Mouse (Mus musculus) CH12.LX (cell line): Measurements from ENCODE around the gene Dtnb.
A peak's percentile ranks its signal among the peaks of the same experiment; 100 is the strongest.

Source experiments
- CHD2 ChIP-seq: IDR thresholded peaks from 2 replicates; pipeline ENCODE4 v1.6.1; 2011; ENCODE audit warnings: low read length, improper control_type of control experiment
- CTCF ChIP-seq, 2 experiments: IDR thresholded peaks in 1 of 2; conservative IDR thresholded peaks in 1 of 2; 2 replicates each; pipeline ENCODE4 v1.5.1; 2011 to 2012; ENCODE audit warnings: low read depth in 2 of 2, low read length in 2 of 2, improper control_type of control experiment in 1 of 2, inconsistent platforms in 1 of 2, mild to moderate bottlenecking in 1 of 2, moderate library complexity in 1 of 2
- EP300 ChIP-seq: IDR thresholded peaks from 2 replicates; pipeline ENCODE4 v1.6.1; 2011; ENCODE audit warnings: low read length, improper control_type of control experiment
- MAX ChIP-seq: IDR thresholded peaks from 2 replicates; pipeline ENCODE4 v1.6.1; 2011; ENCODE audit warnings: low read length, improper control_type of control experiment
- POLR2A ChIP-seq: IDR thresholded peaks from 2 replicates; pipeline ENCODE4 v1.6.1; 2011; ENCODE audit warnings: low read depth, mild to moderate bottlenecking, improper control_type of control experiment, low read length
- RAD21 ChIP-seq: IDR thresholded peaks from 2 replicates; pipeline ENCODE4 v1.6.1; 2011; ENCODE audit warnings: low read depth, mild to moderate bottlenecking, low read length, improper control_type of control experiment, moderate library complexity
- RCOR1 ChIP-seq: conservative IDR thresholded peaks from 2 replicates; pipeline ENCODE4 v1.6.1; 2012; ENCODE audit warnings: low read depth, mild to moderate bottlenecking, inconsistent platforms, low read length, improper control_type of control experiment
- SIN3A ChIP-seq: IDR thresholded peaks from 2 replicates; pipeline ENCODE4 v1.6.1; 2012; ENCODE audit warnings: low read length, improper control_type of control experiment, inconsistent platforms

- TF ChIP-seq POLR2A: 0 out of 2 replicates have a peak, but pooled peaks have one; percentile 28
- TF ChIP-seq SIN3A: peak; percentile 85
- no peak; the same call in 1 of the 2 replicates for TF ChIP-seq RCOR1
- TF ChIP-seq CTCF (conservative IDR thresholded peaks at IDR 0.05 in 1 of 2, IDR thresholded peaks at IDR 0.05 in 1 of 2; ENCODE audit: low read depth in 2 of 2, low read length in 2 of 2): peak in 1 of 2 experiments; percentile 82; a peak in 2 of 4 replicates
- TF ChIP-seq CHD2: 0 out of 2 replicates have a peak, but pooled peaks have one; percentile 22
- peak; percentile 64 for TF ChIP-seq RAD21
- peak; percentile 72; the same call in 1 of the 2 replicates for TF ChIP-seq EP300
- TF ChIP-seq MAX: 0 out of 2 replicates have a peak, but pooled peaks have one; percentile 42
Observed at GRCm38 (mm10) chr12:3759419-3759818, 187.2 kb downstream of the Dtnb start.
